Mouse (Mus musculus): ENCODE data around the gene Enpp1. TPM values are rescaled to one million over a fixed set of nuclear protein-coding genes. Genes with fewer than 3 reads are reported as not detected.

Gene Enpp1
- polyA plus RNA-seq (2014; fragmentation: Illumina TruSeq; extraction: RNeasy Lipid Tissue Mini Kit (QIAGEN cat#74804); ENCODE audit: low read depth, low replicate concordance), result 31.2 TPM

GRCm38 (mm10) chr10:24711480-24712366, at the start of gene Enpp1:
TSS of gene Enpp1 (minus strand) at chr10:24712159.

GRCm38 (mm10) chr10:24595250-24596002, 116.5 kb downstream of the Enpp1 start, which contains the start of gene Ccn2:
TSS of gene Ccn2 (plus strand) at chr10:24595442.

Other genes with a start within 250 kb of the Enpp1 start
- gene Ccn2, start 116.7 kb downstream of the Enpp1 start, polyA plus RNA-seq (2014; fragmentation: Illumina TruSeq; extraction: RNeasy Lipid Tissue Mini Kit (QIAGEN cat#74804); ENCODE audit: low read depth, low replicate concordance), result 65.3 TPM
- 7.0 TPM for gene Enpp3, start 130.7 kb upstream of the Enpp1 start, polyA plus RNA-seq (2014; fragmentation: Illumina TruSeq; extraction: RNeasy Lipid Tissue Mini Kit (QIAGEN cat#74804); ENCODE audit: low read depth, low replicate concordance)
- gene Med23, start 157.8 kb upstream of the Enpp1 start, polyA plus RNA-seq (2014; fragmentation: Illumina TruSeq; extraction: RNeasy Lipid Tissue Mini Kit (QIAGEN cat#74804); ENCODE audit: low read depth, low replicate concordance), result 27.5 TPM
- gene Arg1, start 215.3 kb upstream of the Enpp1 start, polyA plus RNA-seq (2014; fragmentation: Illumina TruSeq; extraction: RNeasy Lipid Tissue Mini Kit (QIAGEN cat#74804); ENCODE audit: low read depth, low replicate concordance), result 1.6 TPM

All from sigmoid colon, adult 10 weeks (tissue).